Mouse (Mus musculus) lung, postnatal 14 days (tissue): ENCODE measurements at regions not wholly inside any gene's neighbourhood (a gene's known extent, or its start where the extent isn't known, plus 50 kb on each side); places are given as distances from the start of the nearest gene placed in this dataset.
A peak's percentile ranks its signal among the peaks of the same experiment; 100 is the strongest.

Source experiments
- DNase-seq: peaks from one replicate; pipeline ENCODE4 v3.0.0; 2021

DNA sequence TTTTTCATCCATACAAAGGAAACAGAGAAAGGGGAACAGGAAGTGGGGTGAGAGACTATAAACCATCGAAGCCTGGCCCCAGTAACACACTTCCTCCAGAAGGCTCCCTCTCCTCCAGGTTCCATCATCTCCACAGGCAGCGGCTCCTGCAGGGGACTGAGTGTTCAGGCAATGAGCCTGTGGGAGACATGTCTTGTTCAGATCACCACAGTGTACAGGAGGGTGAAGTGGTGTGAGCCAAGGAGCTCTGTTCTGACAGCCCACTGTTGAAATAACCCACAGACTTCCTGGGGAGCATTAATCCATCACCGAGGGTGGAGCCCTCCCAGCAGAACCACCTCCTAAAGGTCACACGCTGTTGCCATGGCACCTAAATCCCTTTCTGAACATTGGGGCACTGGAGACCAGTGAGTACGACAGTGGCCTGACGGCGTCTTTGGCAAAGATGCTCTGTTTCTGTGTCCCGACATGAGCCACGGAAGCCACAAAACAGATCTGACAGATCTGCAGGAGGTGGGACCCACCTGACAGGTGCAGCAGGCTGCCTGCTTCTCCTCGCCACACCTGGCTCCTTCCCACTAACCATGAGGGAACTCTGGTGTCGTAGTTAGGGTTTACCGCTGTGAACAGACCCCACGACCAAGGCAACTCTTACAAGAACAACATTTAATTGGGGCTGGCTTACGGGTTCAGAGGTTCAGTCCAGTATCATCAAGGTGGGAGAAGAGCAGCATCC lies 60.9 kb downstream of the Psmg1 start:
- DNase-seq, result no peak

DNA sequence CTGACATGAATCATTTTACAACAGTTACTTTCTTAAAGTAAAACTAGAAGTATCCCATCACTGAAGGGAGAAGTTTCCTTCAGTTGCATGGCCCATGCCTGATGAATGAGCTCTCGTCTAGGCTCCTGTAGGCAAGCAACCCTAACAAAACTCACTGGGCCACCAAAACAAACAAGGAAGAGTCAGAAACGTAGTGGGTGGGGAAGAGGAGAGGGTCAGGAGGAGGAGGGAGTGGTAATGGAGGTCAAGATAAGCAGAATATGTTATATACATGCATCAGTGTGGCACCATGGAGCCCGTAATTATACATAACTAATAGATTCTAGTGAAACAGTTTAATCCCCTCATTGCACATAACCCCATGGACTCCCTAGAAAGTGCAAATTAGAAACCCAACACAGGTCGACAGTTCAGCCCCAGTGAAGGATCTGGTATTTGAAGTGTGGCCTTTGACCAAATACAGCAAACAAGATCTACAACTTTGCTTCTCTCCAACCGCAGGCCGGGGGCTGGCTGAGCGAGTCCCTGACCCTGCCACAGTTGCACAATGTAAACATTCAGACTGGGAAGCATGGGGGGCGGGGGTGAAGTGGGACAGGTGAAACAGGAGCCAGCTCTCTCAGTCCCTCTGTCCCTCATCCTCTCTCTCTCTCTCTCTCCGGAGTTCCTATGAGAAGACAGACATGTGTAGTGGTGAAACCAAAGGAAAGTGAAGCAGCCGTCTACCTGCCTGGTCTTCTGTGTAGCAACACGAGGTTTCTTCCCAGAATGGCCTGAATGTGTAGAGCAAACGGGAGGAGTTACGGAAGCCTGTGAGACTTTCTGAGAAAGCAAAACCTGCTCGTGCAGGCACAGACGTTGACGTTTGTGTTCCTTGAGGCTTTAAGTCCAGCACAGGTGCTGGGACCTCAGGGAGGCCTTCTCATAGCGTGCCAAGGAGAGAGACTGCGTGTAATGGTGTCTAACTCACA lies 62.2 kb downstream of the Psmg1 start:
- DNase-seq, result peak; percentile 41

DNA sequence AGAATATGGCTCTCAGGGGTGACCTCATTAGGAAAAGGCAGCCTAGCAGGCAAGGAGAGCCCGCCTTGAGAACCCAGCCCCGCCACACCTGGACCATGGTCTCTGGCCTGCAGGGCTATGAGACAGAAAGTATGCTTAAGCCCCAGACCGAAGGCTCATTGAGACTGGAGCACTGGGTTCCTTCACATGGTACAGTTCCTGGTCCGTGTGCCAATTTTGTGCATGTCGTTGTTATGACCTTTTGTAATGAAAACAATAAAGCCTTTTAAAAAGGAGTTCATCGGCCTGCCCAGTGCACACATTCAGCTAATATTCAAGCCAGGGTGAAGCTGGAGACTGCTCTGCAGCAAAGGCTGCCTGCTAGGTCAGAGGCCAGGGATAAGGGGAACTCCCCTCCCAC lies 64.2 kb downstream of the Psmg1 start:
- no peak for DNase-seq

DNA sequence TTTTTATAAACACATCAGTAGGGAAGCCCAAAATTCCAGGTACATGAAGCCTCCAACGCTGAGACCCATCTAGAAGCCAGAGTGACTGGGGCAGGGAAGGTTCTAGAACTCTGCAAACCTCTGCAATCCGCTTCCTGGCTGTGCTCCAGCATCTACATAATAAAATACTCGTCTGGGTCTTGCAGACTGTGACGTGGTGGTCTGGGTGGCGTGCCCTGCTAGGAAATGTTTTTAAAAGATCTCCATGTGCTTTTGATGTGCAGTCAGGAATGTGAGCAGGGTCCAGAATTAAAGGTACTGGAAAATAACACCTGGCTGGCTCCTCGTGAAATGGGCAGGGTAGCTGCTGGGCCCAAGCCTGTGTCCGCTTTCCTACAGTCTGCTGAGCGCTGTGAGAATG lies 66.0 kb downstream of the Psmg1 start:
- DNase-seq, result no peak

DNA sequence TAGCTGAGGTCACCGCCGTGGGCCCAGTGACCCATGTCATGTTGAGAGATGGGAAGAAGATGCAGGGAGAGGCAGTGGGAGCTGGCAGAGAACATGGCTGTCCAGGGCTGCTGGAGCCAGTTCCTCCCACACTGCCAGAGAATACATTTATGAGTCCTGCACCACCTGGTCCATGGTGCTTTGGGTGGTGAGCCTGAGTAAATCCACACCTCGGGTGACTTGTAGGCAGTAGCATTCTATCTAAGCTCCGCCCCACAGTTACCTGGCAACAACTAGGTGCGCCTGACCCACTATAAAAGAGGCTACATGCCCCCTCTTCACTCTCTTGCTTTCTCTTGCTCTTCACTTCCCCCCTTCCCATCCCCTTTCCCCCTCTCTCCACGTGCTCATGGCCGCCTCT lies 66.8 kb downstream of the Psmg1 start:
- DNase-seq, result no peak

DNA sequence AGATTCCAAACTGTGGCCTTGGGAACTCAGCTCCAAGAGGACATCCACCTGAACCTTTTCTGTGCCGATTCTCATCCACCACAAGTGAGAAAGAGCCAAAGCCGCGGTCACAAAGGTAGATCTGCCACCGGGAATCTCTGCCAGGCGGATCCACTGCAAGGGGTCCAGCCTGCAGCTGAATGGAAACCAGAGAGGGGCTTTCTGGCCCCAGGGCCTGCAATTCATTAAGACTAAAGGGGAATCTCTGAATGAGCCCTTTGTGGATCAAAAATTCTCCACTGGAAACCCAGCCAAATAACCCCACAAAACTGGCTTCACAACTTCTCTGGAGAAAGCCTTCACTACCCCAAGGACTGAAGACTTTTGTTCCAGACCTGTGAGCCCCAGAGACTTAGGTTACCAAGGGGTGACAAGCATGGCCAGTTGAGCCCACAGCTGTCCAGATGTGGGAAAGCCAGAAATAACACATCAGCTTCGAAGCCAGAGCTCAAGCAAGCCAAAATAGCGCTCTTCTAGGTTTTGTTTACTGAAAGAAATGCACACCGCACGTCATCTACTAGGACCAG lies 68.3 kb downstream of the Psmg1 start:
- DNase-seq, result no peak

DNA sequence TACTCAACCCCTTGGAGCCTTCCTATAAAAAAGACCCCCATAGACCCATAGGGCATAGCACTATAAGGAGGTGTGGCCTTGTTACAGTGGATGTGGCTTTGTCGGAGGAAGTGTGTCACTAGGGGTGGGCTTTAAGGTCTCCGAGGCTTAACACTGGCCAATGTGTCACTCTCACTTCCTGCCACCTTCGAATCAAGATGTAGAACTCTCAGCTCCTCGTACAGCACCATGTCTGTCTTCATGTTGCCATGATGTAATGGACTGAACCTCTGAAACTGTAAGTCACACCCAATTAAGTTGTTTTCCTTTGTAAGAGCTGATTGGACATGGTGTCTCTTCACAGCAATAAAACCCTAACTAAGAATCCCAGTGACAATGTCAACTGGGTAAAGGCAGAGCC lies 69.6 kb downstream of the Psmg1 start:
- no peak for DNase-seq

DNA sequence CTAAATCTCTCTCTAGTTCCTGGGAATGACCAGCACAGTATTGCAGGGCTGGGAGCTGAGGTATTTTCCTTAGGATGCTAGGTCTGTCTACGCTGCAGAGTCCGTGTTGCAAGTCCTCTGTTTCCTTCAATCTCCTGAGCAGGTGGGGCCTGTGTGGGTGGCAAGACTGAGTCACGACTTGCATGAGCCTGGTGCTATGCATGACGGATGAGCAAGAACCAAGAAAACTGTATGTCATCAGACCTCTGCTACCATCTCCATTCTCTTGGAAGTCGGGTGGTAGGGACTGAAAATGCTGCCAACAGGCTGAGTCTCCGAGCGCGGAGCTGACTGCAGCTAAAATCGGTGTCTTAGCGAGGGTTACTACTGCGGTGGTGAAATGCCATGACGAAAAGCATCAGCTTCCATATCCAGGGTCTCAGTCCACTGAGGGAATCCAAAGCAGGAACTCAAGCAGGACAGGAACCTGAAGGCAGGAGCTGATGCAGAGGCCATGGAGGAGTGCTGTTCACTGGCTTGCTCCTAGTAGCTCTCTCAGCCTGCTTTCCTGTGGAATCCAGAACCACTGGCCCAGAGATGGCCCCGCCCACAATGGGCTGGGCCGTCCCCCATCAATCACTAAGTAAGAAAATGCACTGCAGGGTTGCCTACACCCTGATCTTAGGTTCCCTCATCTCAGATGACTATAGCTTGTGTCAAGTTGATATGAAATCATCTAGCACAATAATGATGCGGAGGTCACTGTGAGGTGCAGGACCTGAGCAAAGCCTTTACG lies 71.9 kb downstream of the Psmg1 start:
- no peak for DNase-seq

DNA sequence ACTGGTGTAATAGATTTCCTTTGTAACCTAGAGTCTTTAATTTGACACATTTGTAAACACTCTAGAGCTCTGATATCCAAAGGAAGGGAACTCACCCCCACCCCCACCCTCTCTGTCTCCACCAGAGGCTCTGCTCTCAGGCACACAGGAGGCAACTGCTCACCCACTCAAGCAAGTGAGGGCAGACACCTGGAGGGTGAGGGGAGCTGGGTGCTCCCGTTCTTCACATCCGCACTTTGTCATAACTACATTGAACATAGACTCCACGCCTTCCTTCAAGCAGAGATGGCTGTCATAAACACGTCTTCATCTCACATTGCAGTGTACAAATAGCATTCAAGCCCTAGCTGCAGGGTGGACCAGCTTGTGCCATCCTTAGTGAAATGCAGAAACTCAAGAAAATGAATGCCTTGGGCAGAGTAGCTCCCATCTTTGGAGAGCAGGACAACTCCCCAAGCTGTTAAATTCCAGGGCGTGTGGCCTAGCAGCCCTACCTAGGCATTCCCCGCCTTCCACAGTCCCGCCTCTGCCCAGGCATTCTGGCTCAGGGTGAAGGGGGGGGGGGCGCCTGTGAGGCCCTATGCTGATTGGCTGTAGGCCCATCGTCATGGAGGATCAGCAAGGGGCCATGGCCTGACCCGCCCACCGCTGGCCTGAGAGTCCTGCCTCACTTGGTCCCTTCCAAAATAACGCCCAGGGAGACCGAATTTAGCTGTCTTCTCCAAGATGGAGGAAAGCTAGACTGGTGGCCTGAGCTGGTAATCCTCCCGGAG lies 72.9 kb downstream of the Psmg1 start:
- no peak for DNase-seq

DNA sequence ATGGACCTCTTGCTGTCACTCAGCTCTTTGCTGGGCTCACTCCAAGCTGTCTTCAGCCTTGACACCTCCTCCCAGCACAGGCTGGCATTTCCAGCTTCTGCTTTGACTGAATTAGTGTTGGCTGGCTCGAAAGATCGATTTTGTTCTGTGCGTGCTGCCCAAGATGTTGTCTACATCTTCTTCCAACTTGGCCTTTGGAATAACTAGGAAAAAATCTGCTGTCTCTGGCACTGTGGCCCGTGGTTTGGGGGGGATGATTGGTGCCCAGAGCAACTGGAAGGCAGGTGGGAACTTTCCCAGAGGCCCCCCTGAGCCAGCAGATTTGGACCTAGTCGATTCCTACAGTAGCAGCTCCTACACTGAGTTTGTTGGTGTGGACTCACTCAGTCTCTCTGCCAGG lies 76.9 kb downstream of the Psmg1 start:
- no peak for DNase-seq

DNA sequence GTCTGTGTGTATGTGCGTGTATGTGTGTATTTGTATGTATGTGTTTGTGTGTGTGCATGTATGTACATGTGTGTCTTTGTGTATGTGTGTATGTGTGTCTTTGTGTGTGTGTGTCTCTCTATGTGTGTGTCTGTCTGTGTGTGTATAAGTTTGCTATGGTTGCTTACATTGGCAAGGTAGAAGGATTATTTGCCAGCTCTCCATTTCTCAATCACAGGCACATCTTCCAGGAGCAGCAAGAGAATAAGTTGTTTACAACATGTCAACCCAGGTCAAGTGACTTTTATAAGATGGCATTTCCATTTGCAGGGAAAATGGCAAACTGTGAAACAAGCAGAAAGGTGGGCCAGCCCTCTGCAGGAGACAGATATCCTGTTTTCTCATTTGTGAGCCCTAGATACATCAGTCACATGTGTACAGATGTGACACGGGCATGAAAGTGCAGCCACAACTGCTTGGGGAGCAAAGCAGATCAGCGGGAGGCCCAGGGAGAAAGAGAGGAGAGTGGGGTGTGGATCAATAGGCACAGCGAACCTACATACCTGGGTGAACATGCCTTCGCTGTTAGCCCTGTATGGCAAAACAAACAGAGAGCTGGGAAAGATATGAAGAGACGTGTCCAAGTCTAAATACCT lies 86.1 kb downstream of the Psmg1 start:
- DNase-seq, result no peak

DNA sequence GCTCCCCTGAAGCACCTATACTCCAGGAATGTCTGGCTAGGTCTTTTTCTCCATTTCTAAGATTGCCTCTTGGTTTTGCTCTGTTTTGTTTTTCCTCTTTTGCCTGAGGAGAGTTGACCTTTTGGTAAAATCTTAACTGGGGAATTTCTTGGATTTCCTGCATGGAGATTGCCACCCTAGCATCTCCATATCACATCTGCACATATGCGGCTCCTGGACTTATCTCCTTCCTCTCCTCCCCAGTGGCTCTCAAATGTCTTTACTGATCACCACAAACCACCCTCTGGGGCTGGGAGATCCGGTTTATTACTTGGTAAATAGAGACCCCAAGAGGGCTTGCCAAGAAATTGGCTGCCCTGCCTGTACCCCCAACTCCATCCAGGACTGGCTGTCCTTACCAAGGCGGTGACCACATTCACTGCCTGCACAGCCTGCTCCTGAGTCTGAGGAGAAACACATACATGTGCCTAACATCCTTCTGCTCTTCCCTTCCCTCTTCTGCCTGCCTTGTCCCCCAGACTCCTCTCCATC lies 87.3 kb downstream of the Psmg1 start:
- DNase-seq, result no peak

DNA sequence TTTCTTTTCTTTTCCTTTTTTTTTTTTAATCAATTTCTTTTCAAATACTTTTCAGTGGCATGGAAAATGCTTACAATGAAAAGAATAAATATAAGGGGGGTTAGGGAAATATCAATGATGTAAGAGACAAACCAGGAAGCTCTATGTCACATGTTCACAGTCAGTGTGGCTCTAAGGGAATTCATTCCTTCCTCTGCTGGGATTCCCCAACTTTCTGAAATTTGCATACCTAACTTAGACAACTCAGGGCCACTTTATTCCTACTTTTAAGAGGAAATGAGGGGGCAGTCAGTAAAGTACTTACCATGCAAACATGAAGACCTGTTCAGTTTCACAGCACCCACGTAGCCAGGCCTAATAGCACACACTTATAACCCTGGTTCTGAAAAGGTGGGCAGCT lies 88.6 kb downstream of the Psmg1 start:
- DNase-seq, result no peak

DNA sequence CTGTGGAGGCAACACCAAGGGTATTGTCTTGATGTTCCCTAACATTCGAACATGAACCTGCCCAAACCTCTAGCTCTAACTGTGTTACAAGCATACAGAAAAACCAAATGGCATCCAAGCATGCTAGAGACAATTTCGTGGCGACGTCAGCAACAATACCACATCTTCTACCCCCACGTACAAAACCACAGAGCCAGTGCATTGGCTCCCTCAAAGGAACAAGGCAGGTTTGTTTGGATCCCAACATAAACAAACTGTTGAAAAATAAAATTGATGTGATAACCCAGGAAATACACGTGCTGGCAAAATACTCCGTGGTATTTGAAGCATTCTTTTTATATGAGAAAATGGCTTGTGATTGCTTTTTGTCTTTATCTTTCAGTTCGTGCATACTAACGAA lies 89.4 kb downstream of the Psmg1 start:
- no peak for DNase-seq

DNA sequence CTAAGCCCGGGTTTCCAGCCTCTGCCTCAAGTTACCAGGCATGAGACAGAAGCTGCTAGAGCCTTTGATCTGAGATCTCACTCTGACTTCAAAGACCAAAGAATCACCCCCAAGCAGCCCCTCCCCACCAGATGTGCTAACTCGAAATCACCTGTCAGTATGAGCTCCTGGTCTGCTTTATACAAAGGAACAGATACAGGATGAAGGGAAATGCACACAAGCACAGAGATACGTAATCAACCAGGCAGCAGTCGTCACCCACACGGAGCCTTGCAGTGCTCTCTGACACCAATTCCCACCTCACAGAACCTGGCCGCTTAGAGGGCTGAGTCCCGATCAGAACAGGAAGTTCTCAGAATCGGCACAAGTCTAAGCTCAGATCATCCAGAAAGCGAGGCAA lies 90.6 kb downstream of the Psmg1 start:
- DNase-seq, result no peak

DNA sequence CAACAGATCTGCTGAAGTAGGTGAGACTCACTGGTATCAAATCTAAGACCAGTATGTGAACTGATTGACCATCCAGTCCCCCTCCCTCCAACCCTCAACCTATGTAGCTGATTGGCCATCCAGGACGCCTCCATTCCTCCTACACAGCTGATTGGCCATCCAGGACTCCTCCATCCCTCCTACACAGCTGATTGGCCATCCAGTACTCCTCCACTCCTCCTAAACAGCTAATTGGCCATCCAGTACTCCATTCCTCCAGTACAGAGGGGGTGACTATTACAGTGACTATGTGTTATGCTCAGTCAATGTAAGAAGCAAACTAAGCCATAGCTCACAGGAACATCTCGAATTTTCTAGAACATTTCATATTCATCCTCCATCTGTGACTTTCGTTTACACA lies 91.1 kb downstream of the Psmg1 start:
- DNase-seq, result no peak

DNA sequence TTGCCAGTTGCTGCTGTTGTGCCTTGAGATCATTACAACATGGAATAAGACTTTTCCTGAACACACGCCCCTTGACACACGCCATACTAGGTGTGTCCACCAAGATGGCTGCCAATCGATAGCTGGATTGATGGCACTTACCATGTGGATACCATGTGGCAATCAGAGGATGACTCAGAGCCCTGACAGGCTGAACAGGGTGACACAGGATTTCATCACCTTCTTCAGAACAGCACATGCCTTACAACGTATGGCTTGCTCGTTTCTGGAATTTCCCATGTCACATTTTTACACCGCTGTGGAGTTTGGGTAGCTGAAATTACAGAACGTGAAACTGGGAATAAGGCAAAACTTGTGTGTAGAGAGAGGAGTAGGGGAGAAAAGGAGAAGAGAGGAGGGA lies 92.9 kb downstream of the Psmg1 start:
- no peak for DNase-seq

DNA sequence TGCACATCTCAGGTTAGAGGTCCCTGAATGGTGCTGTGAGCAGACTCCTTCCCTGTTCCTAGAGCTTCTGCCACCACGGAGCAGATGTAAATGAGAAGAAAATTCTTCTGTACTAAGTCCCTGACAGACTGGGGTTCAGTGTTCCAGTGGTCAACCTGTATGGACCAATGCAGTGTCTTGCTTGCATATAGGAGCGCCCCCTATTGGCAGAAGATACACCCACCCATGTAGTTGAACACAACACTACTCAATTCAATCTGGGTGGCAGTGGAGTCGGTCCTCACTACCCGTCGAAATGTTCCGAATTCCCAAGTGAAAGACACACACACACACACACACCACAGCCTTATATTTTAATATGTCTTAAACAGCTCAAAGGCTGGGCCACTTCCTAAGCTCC lies 94.6 kb downstream of the Psmg1 start:
- DNase-seq, result no peak

DNA sequence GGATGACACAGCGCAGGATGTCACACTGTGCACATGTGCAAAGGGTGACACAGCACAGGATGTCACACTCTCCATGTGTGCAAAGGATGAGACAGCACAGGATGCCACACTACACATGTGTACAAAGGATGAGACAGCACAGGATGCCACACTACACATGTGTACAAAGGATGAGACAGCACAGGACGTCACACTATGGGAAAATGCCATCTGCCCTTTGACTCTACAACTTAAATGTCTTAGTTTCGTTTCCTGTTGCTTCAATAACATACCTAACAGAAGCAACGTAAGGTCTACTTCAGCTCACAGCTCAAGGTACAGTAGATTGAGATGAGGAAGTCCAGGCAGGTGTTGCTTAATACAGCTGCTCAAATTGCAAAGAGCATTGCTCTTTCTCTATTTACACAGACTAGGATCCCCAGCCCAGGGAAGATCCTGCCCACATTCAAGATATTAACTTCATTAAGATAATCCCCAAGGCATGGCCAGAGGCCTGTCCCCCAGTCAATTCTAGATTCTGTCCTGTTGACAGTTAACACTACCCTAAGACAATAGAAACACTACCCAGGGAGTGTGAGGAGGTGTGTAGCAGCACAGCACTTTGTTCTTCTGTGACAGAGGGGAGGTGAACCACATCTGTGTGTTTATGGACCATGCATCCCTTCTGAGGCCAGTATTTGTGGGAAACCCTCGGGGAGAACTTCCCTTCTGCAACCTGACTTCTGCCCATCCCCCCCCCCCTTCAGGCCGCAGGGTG lies 97.0 kb downstream of the Psmg1 start:
- no peak for DNase-seq

DNA sequence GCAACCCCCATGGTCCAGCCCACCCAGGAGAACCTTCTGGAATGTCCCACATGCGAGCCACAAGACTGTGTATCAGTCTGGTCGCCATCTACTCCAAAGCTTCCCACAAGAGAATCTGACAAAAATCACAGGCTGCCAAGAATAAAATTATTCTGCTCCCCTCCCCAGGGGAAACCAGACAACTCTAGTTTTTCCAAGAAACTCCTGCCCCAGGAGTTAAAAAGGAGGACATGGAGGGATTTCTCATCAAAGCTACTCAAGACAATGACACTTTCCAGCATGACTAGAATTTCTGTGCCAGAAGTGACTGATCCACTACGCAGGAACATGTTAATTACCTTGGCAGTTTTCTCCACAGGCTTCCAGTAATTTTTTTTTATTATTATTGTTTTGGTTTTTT lies 98.4 kb downstream of the Psmg1 start:
- DNase-seq, result no peak

DNA sequence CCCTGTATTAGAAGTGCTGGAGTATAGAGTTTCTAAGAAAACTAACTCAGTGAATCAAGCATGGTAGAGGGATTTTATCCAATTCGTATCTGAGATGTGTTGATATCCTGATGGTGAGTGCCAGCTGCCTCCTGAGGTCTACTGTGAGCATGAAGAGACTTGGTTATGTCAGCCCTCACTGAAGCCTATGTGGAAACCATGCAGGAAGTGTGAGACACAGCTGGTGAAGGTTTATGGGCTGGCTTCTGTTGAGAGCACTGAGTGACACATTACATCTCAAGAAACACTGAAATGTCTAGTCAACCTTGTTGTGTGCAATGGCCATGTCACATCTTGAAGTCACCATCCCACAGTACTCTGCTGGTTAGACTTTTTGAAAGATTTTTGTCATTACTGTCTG lies 104.6 kb downstream of the Psmg1 start:
- DNase-seq, result no peak
